11 mouse cellular contexts compared by ENCODE assay signal in the genomic region with DNA sequence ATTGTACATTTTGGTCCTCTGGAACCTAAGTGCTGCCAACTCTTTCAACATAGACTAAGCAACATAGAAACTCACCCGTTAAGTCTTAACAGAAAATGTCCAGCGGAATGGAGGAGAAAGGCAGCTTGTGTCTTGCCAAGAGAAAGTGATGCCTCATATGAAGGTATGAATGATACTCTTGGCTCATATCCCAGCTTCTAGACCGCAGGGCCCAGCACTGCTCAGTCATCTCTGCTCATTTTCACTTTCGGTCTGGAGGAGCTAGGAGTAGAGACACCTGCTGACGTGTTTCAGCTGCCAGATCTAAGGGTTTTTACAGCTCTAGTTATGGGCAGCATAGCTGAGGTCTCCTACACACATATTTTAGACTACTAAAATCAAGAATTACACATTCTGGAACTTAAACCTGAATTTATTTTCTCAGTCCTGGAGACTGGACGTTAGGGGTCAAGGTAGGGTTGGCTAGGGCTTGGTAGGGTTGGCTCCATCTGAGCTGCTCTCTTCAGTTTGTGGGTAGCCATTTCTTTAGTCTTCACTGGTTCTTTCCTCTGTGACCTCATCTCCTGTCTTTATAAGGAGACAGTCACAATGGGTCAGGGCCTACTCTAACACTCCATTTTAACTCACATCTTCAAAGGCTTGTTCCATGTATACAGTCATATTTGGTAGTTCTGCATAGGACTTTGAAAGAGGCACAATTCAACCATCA.
DNase-seq lines count a peak whose midpoint lies in the region; ATAC-seq and TF ChIP-seq lines count a peak whose summit lies in the region.
"Had no signal": no experiment of that assay in that cellular context is flagged by ENCODE, and none has a peak within 500 bp of the region (broad histone marks: within the 10 kb centered on the region; RNA-seq: fewer than 3 reads in every experiment).

No protein-coding gene starts in this region.

- DNase-seq in embryonic facial prominence, embryonic 14.5 days (ENCODE audit: low spot score) = peak; percentile 52
- DNase-seq in embryonic facial prominence, embryonic 10.5 days (ENCODE audit: low spot score) = no peak
- DNase-seq in spleen, adult 2 months (ENCODE audit: low read depth in 1 of 2, low spot score in 2 of 2) = peak; percentile 5 to 46
- no peak for DNase-seq in spleen, adult 12 weeks (ENCODE audit: low spot score)
- DNase-seq in lung, postnatal 36 days = peak; percentile 39
- peak; percentile 62 to 78 for DNase-seq in thymus, postnatal 36 days
- no peak for DNase-seq in cerebellum, postnatal 36 days
- no peak for DNase-seq in kidney, postnatal 25 days
- DNase-seq: cerebellum, adult 9-10 months had no signal

- no peaks in the 10 kb centered on the region for H3K27me3 ChIP-seq in embryonic facial prominence, embryonic 14.5 days (replicated peaks; ENCODE audit: control insufficient read depth, insufficient read depth, low read length)
- H3K27me3 ChIP-seq in embryonic facial prominence, embryonic 10.5 days (replicated peaks; ENCODE audit: low read depth, poor library complexity, severe bottlenecking) = no peaks in the 10 kb centered on the region
- H3K27me3 ChIP-seq in spleen, adult 2 months (ENCODE audit: control insufficient read depth, insufficient read depth, low read length) = no peaks in the 10 kb centered on the region
- H3K27me3 ChIP-seq: neural tube, embryonic 12.5 days had no signal

- H3K9me3 ChIP-seq in embryonic facial prominence, embryonic 14.5 days (ENCODE audit: control insufficient read depth, low read length) = no peaks in the 10 kb centered on the region
- H3K9me3 ChIP-seq in embryonic facial prominence, embryonic 10.5 days = no peaks in the 10 kb centered on the region
- H3K9me3 ChIP-seq: neural tube, embryonic 12.5 days had no signal

- 84% methylated on average over 6 of the region's 6 CpGs for WGBS in embryonic facial prominence, embryonic 14.5 days
- 90% methylated on average over 6 of the region's 6 CpGs for WGBS in embryonic facial prominence, embryonic 10.5 days
- WGBS in spleen, adult 2 months = 35% methylated on average over 6 of the region's 6 CpGs

- no peak overlapping the region for H3K4me2 ChIP-seq in embryonic facial prominence, embryonic 14.5 days (ENCODE audit: low read depth, low read length)
- H3K4me2 ChIP-seq: neural tube, embryonic 12.5 days had no signal

- H3K9ac ChIP-seq in embryonic facial prominence, embryonic 14.5 days (ENCODE audit: low read depth, low read length) = no peak overlapping the region
- H3K9ac ChIP-seq: neural tube, embryonic 12.5 days had no signal

- H3K4me3 ChIP-seq in embryonic facial prominence, embryonic 14.5 days (ENCODE audit: low read depth, low read length) = no peak overlapping the region
- H3K4me3 ChIP-seq in embryonic facial prominence, embryonic 10.5 days = no peak overlapping the region
- H3K4me3 ChIP-seq in spleen, adult 2 months (ENCODE audit: extremely low read depth, insufficient read depth, insufficient read length) = no peak overlapping the region
- H3K4me3 ChIP-seq: heart, adult 2 months; neural tube, embryonic 12.5 days had no signal

- no peak for TF ChIP-seq CTCF in spleen, adult 2 months (IDR thresholded peaks at IDR 0.05; ENCODE audit: extremely low read depth, insufficient read depth, insufficient read length, insufficient replicate concordance)

- H3K4me1 ChIP-seq in embryonic facial prominence, embryonic 14.5 days (ENCODE audit: control insufficient read depth, insufficient read depth, low read length) = no peaks in the 10 kb centered on the region
- H3K4me1 ChIP-seq in embryonic facial prominence, embryonic 10.5 days = peaks cover 6% of the 10 kb centered on the region; the same call in 1 of the 2 replicates
- no peaks in the 10 kb centered on the region; the same call in 1 of the 2 replicates for H3K4me1 ChIP-seq in spleen, adult 2 months (ENCODE audit: control insufficient read depth, insufficient read depth, insufficient read length)
- H3K4me1 ChIP-seq: neural tube, embryonic 12.5 days had no signal

- ATAC-seq in embryonic facial prominence, embryonic 14.5 days (ENCODE audit: low read depth) = 0 out of 2 replicates have a peak, but pooled peaks have one; percentile 37

- no peak for TF ChIP-seq POLR2A in spleen, adult 2 months (IDR thresholded peaks at IDR 0.05; ENCODE audit: low read depth, low read length)

- no peak overlapping the region for H3K27ac ChIP-seq in embryonic facial prominence, embryonic 14.5 days (replicated peaks; ENCODE audit: low read depth, low read length)
- no peak overlapping the region for H3K27ac ChIP-seq in embryonic facial prominence, embryonic 10.5 days (replicated peaks)
- H3K27ac ChIP-seq in spleen, adult 2 months (ENCODE audit: insufficient read depth, low read length) = no peak overlapping the region
- H3K27ac ChIP-seq: heart, adult 2 months; neural tube, embryonic 12.5 days had no signal

- H3K36me3 ChIP-seq in embryonic facial prominence, embryonic 14.5 days (ENCODE audit: control insufficient read depth, insufficient read depth, low read length) = no peaks in the 10 kb centered on the region
- no peaks in the 10 kb centered on the region for H3K36me3 ChIP-seq in embryonic facial prominence, embryonic 10.5 days (replicated peaks)
- no peaks in the 10 kb centered on the region for H3K36me3 ChIP-seq in spleen, adult 2 months (ENCODE audit: control insufficient read depth, insufficient read depth, low read length)
- H3K36me3 ChIP-seq: neural tube, embryonic 12.5 days had no signal

Comparison
In these comparisons a context has a peak if more than half of its experiments do, and no peak if none do; other contexts are left out.
1. DNase-seq: peak in embryonic facial prominence, embryonic 14.5 days (single experiment), spleen, adult 2 months (2 of 2), lung, postnatal 36 days (single experiment) and thymus, postnatal 36 days (2 of 2); none in embryonic facial prominence, embryonic 10.5 days (single experiment), spleen, adult 12 weeks (single experiment), cerebellum, postnatal 36 days (0 of 2) and kidney, postnatal 25 days (0 of 2).